Mouse (Mus musculus): Measurements from ENCODE around the gene a. TPM values are rescaled to one million over a fixed set of nuclear protein-coding genes. Genes with fewer than 3 reads are reported as not detected.
A peak's percentile ranks its signal among the peaks of the same experiment; 100 is the strongest.
"Not testable (repeated sequence)": the region's sequence is repeated elsewhere in the genome, so short reads cannot be mapped to it uniquely, and the experiment has no call there.

Gene a
- polyA plus RNA-seq, 1 experiment from 2014 or later, result not detected

- Histone ChIP-seq H3K27me3 (no peaks in the 10 kb centered on the region), H3K27ac (no peak overlapping the region), H3K9me3 (no peaks in the 10 kb centered on the region), H3K36me3 (peaks cover 84% of the 10 kb centered on the region), H3K4me1 (no peaks in the 10 kb centered on the region), H3K4me3 (no peak overlapping the region), H3K9ac (no peak overlapping the region), H3K4me2 (no peak overlapping the region)
- ATAC-seq (ENCODE audit: borderline replicate concordance, extremely low read depth, low FRiP score, low TSS enrichment), result no peak
- 88% methylated on average over 1 of the region's 1 CpGs for WGBS
These were observed 76.9 kb downstream of the a start for GRCm38 (mm10) chr2:154868106-154868505.

- ATAC-seq (ENCODE audit: borderline replicate concordance, extremely low read depth, low FRiP score, low TSS enrichment), result no peak
These were observed 78.9 kb downstream of the a start for GRCm38 (mm10) chr2:154869954-154870641.

GRCm38 (mm10) chr2:154876621-154877020 is 85.4 kb downstream of the a start:
- H3K4me2 ChIP-seq, result no peak overlapping the region
- H3K9ac ChIP-seq, result no peak overlapping the region
- no peak for ATAC-seq (ENCODE audit: borderline replicate concordance, extremely low read depth, low FRiP score, low TSS enrichment)
- H3K27me3 ChIP-seq, result no peaks in the 10 kb centered on the region
- no peaks in the 10 kb centered on the region for H3K4me1 ChIP-seq
- no peak overlapping the region for H3K4me3 ChIP-seq
- no peaks in the 10 kb centered on the region for H3K9me3 ChIP-seq
- 49% methylated on average over 2 of the region's 2 CpGs for WGBS
- no peak overlapping the region for H3K27ac ChIP-seq
- peaks cover 51% of the 10 kb centered on the region for H3K36me3 ChIP-seq

More at GRCm38 (mm10) chr2:154869954-154870641, 78.9 kb downstream of the a start:
- Histone ChIP-seq H3K27me3 (no peaks in the 10 kb centered on the region), H3K9ac (no peak overlapping the region), H3K4me2 (no peak overlapping the region), H3K9me3 (no peaks in the 10 kb centered on the region), H3K4me1 (no peaks in the 10 kb centered on the region), H3K27ac (no peak overlapping the region), H3K4me3 (no peak overlapping the region), H3K36me3 (peaks cover 77% of the 10 kb centered on the region)

- Histone ChIP-seq H3K9me3 (no peaks in the 10 kb centered on the region), H3K4me2 (peak overlapping the region; percentile 83), H3K4me1 (peaks cover 24% of the 10 kb centered on the region), H3K27me3 (no peaks in the 10 kb centered on the region), H3K27ac (no peak overlapping the region), H3K4me3 (peak overlapping the region; percentile 97), H3K36me3 (peaks cover 13% of the 10 kb centered on the region), H3K9ac (peak overlapping the region; percentile 95)
- no peak for ATAC-seq (ENCODE audit: borderline replicate concordance, extremely low read depth, low FRiP score, low TSS enrichment)
- WGBS, result 4% methylated on average over 2 of the region's 2 CpGs
These were observed 100.4 kb downstream of the a start for GRCm38 (mm10) chr2:154891585-154891984.

GRCm38 (mm10) chr2:154892201-154893044 is 101.2 kb downstream of the a start, which contains the start of gene Eif2s2:
Eif2s2 (minus strand) TSS chr2:154892935.
- peak within 1 kb of the TSS; percentile 83 for H3K4me2 ChIP-seq
- peak within 1 kb of the TSS; percentile 85 for H3K27ac ChIP-seq
- peaks cover 7% of the 10 kb centered on the region; the same call in 1 of the 2 replicates for H3K36me3 ChIP-seq
- WGBS, result under 1% methylated on average over 75 of the region's 75 CpGs
- peaks cover 24% of the 10 kb centered on the region for H3K4me1 ChIP-seq
- H3K27me3 ChIP-seq, result no peaks in the 10 kb centered on the region
- H3K9me3 ChIP-seq, result no peaks in the 10 kb centered on the region
- peak within 1 kb of the TSS; percentile 95 for H3K9ac ChIP-seq
- peak; percentile 97 for ATAC-seq (ENCODE audit: borderline replicate concordance, extremely low read depth, low FRiP score, low TSS enrichment)
- H3K4me3 ChIP-seq, result peak within 1 kb of the TSS; percentile 97

- peaks cover 24% of the 10 kb centered on the region for H3K4me1 ChIP-seq
- no peak for ATAC-seq (ENCODE audit: borderline replicate concordance, extremely low read depth, low FRiP score, low TSS enrichment)
- H3K27ac ChIP-seq, result no peak overlapping the region
- H3K27me3 ChIP-seq, result no peaks in the 10 kb centered on the region
- peak overlapping the region; percentile 97 for H3K4me3 ChIP-seq
- H3K4me2 ChIP-seq, result peak overlapping the region; percentile 77
- H3K36me3 ChIP-seq, result peaks cover 3% of the 10 kb centered on the region; the same call in 1 of the 2 replicates
- 8% methylated on average over 12 of the region's 12 CpGs for WGBS
- H3K9ac ChIP-seq, result peak overlapping the region; percentile 53
- no peaks in the 10 kb centered on the region for H3K9me3 ChIP-seq
These were observed 101.8 kb downstream of the a start for GRCm38 (mm10) chr2:154893045-154893385.

- Histone ChIP-seq H3K27me3 (no peaks in the 10 kb centered on the region), H3K4me2 (peak overlapping the region; percentile 77; the same call in 1 of the 2 replicates), H3K9ac (no peak overlapping the region), H3K9me3 (no peaks in the 10 kb centered on the region), H3K4me1 (peaks cover 24% of the 10 kb centered on the region), H3K36me3 (no peaks in the 10 kb centered on the region), H3K4me3 (peak overlapping the region; percentile 97; the same call in 1 of the 2 replicates), H3K27ac (no peak overlapping the region)
- no peak for ATAC-seq (ENCODE audit: borderline replicate concordance, extremely low read depth, low FRiP score, low TSS enrichment)
- 58% methylated on average over 4 of the region's 4 CpGs for WGBS
These were observed 102.3 kb downstream of the a start for GRCm38 (mm10) chr2:154893548-154893947.

- not testable (repeated sequence) for H3K27ac ChIP-seq; H3K36me3 ChIP-seq; H3K4me3 ChIP-seq; H3K4me1 ChIP-seq; H3K27me3 ChIP-seq; H3K9me3 ChIP-seq; H3K4me2 ChIP-seq; ATAC-seq (ENCODE audit: borderline replicate concordance, extremely low read depth, low FRiP score, low TSS enrichment); H3K9ac ChIP-seq
- WGBS, result 79% methylated on average over 8 of the region's 8 CpGs
These were observed 107.8 kb downstream of the a start for GRCm38 (mm10) chr2:154899004-154899403.

GRCm38 (mm10) chr2:154899412-154899811 is 108.2 kb downstream of the a start:
- not testable (repeated sequence) for H3K4me3 ChIP-seq; H3K4me1 ChIP-seq; H3K4me2 ChIP-seq; H3K9ac ChIP-seq; H3K27me3 ChIP-seq; H3K36me3 ChIP-seq; H3K27ac ChIP-seq; H3K9me3 ChIP-seq; ATAC-seq (ENCODE audit: borderline replicate concordance, extremely low read depth, low FRiP score, low TSS enrichment)
- 70% methylated on average over 4 of the region's 4 CpGs for WGBS

GRCm38 (mm10) chr2:154902111-154902510 is 110.9 kb downstream of the a start:
- WGBS, result 73% methylated on average over 3 of the region's 3 CpGs
- Histone ChIP-seq H3K4me1 (no peaks in the 10 kb centered on the region), H3K4me2 (no peak overlapping the region), H3K9me3 (no peaks in the 10 kb centered on the region), H3K36me3 (no peaks in the 10 kb centered on the region), H3K27ac (no peak overlapping the region), H3K9ac (no peak overlapping the region), H3K27me3 (no peaks in the 10 kb centered on the region), H3K4me3 (no peak overlapping the region)
- no peak for ATAC-seq (ENCODE audit: borderline replicate concordance, extremely low read depth, low FRiP score, low TSS enrichment)

GRCm38 (mm10) chr2:154905796-154906195 is 114.6 kb downstream of the a start:
- Histone ChIP-seq H3K36me3 (no peaks in the 10 kb centered on the region), H3K9me3 (no peaks in the 10 kb centered on the region), H3K9ac (no peak overlapping the region), H3K4me2 (no peak overlapping the region), H3K4me1 (no peaks in the 10 kb centered on the region), H3K27ac (no peak overlapping the region), H3K4me3 (no peak overlapping the region), H3K27me3 (no peaks in the 10 kb centered on the region)
- ATAC-seq (ENCODE audit: borderline replicate concordance, extremely low read depth, low FRiP score, low TSS enrichment), result no peak
- WGBS, result 50% methylated on average over 2 of the region's 2 CpGs

GRCm38 (mm10) chr2:154908223-154908622 is 117.0 kb downstream of the a start:
- H3K27ac ChIP-seq; H3K27me3 ChIP-seq; H3K36me3 ChIP-seq; H3K4me1 ChIP-seq; H3K4me3 ChIP-seq; ATAC-seq (ENCODE audit: borderline replicate concordance, extremely low read depth, low FRiP score, low TSS enrichment); H3K4me2 ChIP-seq; H3K9me3 ChIP-seq; H3K9ac ChIP-seq: not testable (repeated sequence)
- 31% methylated on average over 2 of the region's 2 CpGs for WGBS
